Mouse (Mus musculus): ENCODE measurements around the gene Klk7. TPM values are rescaled to one million over a fixed set of nuclear protein-coding genes. Genes with fewer than 3 reads are reported as not detected.

The Klk7 gene
- polyA plus RNA-seq, 1 experiment from 2014 or later, result not detected

DNA sequence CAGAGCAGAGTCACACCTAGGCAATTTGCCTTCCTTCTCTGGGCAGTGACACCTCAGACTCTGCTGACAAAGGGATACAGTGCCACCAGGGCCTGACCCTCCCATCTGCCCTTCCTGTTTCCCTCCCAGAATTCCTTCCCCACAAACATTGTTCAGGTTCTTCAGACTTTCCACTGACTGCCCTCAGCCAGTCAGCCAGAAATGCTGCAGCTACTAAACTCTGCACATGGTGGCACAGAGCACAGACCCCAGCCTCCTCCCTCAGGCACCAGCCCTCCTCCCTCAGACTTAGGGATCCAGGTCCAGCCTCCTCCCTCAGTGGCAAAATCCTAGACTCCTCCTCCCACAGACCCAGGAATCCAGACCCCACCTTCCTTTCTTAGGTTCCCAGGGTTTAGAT, 5.7 kb downstream of the Klk7 start:
- no peak for ATAC-seq
- Histone ChIP-seq H3K9me3 (ENCODE audit: control insufficient read depth, low read length) (no peaks in the 10 kb centered on the region), H3K4me3 (replicated peaks; ENCODE audit: low read length) (no peak overlapping the region), H3K27ac (ENCODE audit: low read length) (no peak overlapping the region), H3K4me1 (replicated peaks; ENCODE audit: control insufficient read depth, insufficient read depth, low read length) (no peaks in the 10 kb centered on the region), H3K9ac (replicated peaks; ENCODE audit: low read depth, low read length) (no peak overlapping the region), H3K27me3 (replicated peaks; ENCODE audit: control insufficient read depth, insufficient read depth, low read length) (no peaks in the 10 kb centered on the region), H3K36me3 (ENCODE audit: control insufficient read depth, insufficient read depth) (no peaks in the 10 kb centered on the region), H3K4me2 (ENCODE audit: low read length) (no peak overlapping the region)

DNA sequence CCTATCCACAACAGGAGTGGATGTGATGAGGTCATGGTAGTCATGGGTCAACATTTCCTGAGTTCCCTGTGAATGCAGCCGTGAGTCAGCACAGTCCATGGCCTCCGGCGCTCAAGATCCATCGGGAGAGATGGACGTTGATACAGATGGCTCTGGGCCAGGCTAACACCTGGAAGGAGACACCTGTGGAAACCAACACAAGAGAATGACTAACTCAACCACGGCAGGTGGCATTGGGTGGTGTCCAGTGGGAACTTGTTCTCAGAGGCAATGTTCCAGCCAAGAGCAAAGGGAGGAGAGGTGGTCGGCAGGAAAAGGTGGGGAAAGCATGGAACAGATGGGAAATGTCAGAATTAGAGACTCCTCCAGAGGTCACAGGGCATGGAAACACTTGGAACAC, 10.5 kb downstream of the Klk7 start:
- Histone ChIP-seq H3K9ac (replicated peaks; ENCODE audit: low read depth, low read length) (no peak overlapping the region), H3K4me3 (replicated peaks; ENCODE audit: low read length) (no peak overlapping the region), H3K27ac (ENCODE audit: low read length) (no peak overlapping the region), H3K36me3 (ENCODE audit: control insufficient read depth, insufficient read depth) (no peaks in the 10 kb centered on the region), H3K4me1 (replicated peaks; ENCODE audit: control insufficient read depth, insufficient read depth, low read length) (no peaks in the 10 kb centered on the region), H3K9me3 (ENCODE audit: control insufficient read depth, low read length) (no peaks in the 10 kb centered on the region), H3K4me2 (ENCODE audit: low read length) (no peak overlapping the region), H3K27me3 (replicated peaks; ENCODE audit: control insufficient read depth, insufficient read depth, low read length) (no peaks in the 10 kb centered on the region)
- ATAC-seq, result no peak
- WGBS, result 94% methylated on average over 7 of the region's 7 CpGs

DNA sequence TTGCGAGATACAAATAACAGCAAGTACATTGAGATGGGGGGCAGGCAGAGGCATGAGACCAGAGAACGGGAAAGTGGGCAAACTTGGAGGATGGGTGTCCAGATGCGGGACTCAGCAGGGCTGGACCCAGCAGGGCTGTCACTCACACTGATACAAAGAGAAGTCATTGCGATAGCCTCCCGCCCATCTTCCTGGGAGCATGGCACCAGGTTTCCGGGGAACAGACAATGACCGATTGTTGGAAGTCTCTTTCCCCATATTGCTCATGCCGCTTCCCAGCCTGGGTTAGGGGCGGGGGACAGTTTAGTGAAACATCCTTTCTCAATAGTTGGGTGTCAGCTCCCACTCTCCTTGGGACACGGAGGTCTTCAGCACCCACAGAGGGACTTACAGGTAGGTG, 13.1 kb downstream of the Klk7 start, which contains the start of gene Klk6:
Gene Klk6, plus strand, starts transcription at position 301 of the 400 bp plus-strand sequence.
- Histone ChIP-seq H3K4me1 (replicated peaks; ENCODE audit: control insufficient read depth, insufficient read depth, low read length) (no peaks in the 10 kb centered on the region), H3K9me3 (ENCODE audit: control insufficient read depth, low read length) (no peaks in the 10 kb centered on the region), H3K4me3 (replicated peaks; ENCODE audit: low read length) (no peak within 1 kb of the TSS), H3K27me3 (replicated peaks; ENCODE audit: control insufficient read depth, insufficient read depth, low read length) (no peaks in the 10 kb centered on the region), H3K4me2 (ENCODE audit: low read length) (no peak within 1 kb of the TSS), H3K27ac (ENCODE audit: low read length) (no peak within 1 kb of the TSS), H3K36me3 (ENCODE audit: control insufficient read depth, insufficient read depth) (no peaks in the 10 kb centered on the region), H3K9ac (replicated peaks; ENCODE audit: low read depth, low read length) (no peak within 1 kb of the TSS)
- ATAC-seq, result no peak
- WGBS, result 82% methylated on average over 10 of the region's 10 CpGs

DNA sequence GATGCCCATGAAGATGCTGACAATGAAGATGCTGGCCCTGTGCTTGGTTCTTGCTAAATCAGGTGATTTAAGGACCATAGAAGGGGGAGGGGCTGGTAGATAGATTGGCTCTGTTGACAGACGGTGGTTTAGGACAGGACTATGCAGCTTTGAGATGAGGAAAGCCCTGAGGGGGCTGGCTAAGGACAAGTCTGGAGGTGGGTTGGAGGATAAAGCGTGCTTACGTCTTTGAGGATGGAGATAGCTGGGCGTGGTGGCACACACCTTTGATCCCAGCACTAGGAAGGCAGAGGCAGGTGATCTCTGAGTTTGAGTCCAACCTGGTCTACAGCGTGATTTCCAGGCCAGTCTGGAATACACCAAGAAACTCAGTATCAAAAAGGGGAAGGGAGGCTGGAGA, 15.0 kb downstream of the Klk7 start:
- Histone ChIP-seq H3K27ac (ENCODE audit: low read length) (no peak overlapping the region), H3K9ac (replicated peaks; ENCODE audit: low read depth, low read length) (no peak overlapping the region), H3K27me3 (replicated peaks; ENCODE audit: control insufficient read depth, insufficient read depth, low read length) (no peaks in the 10 kb centered on the region), H3K4me1 (replicated peaks; ENCODE audit: control insufficient read depth, insufficient read depth, low read length) (no peaks in the 10 kb centered on the region), H3K4me2 (ENCODE audit: low read length) (no peak overlapping the region), H3K9me3 (ENCODE audit: control insufficient read depth, low read length) (no peaks in the 10 kb centered on the region), H3K36me3 (ENCODE audit: control insufficient read depth, insufficient read depth) (no peaks in the 10 kb centered on the region), H3K4me3 (replicated peaks; ENCODE audit: low read length) (no peak overlapping the region)
- 90% methylated on average over 5 of the region's 5 CpGs for WGBS
- ATAC-seq, result no peak

DNA sequence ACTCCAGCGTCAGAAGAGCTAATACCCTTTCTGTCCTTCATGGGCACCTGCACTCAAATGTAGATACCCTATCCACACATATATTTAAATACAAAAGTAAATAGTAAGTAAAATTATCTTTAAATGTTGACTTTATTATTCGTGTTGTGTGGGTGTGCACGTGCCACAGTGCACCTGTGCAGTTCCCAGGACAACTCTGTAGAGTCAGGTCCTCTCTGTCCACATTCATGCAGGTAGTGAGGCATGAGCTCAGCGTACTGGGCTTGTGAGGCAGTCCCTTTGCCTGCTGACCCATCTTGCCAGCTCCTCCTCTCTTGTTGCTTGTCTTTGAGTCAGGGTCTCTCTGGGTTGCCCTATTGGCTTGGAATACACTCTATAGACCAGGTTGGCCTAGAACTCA, 16.6 kb downstream of the Klk7 start:
- Histone ChIP-seq H3K9me3 (ENCODE audit: control insufficient read depth, low read length) (no peaks in the 10 kb centered on the region), H3K4me1 (replicated peaks; ENCODE audit: control insufficient read depth, insufficient read depth, low read length) (no peaks in the 10 kb centered on the region), H3K9ac (replicated peaks; ENCODE audit: low read depth, low read length) (no peak overlapping the region), H3K27me3 (replicated peaks; ENCODE audit: control insufficient read depth, insufficient read depth, low read length) (no peaks in the 10 kb centered on the region), H3K4me3 (replicated peaks; ENCODE audit: low read length) (no peak overlapping the region), H3K36me3 (ENCODE audit: control insufficient read depth, insufficient read depth) (no peaks in the 10 kb centered on the region), H3K27ac (ENCODE audit: low read length) (no peak overlapping the region), H3K4me2 (ENCODE audit: low read length) (no peak overlapping the region)
- WGBS, result 85% methylated on average over 4 of the region's 4 CpGs
- no peak for ATAC-seq

DNA sequence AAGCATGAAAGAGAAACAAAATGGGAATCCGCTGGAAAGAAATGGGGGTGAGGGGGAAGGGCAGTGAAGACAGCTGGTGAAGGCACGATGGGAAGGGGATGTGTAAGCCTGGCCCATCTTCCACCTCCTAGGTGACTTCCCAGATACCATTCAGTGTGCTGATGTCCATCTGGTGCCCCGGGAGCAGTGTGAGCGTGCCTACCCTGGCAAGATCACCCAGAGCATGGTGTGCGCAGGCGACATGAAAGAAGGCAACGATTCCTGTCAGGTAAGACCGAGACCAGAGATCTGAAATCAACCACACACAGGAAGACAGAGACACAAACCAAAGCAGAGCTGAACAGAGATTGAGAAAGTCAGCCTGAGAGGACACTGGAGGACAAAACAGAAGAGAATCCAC, 17.9 kb downstream of the Klk7 start:
- WGBS, result 93% methylated on average over 8 of the region's 8 CpGs
- Histone ChIP-seq H3K27ac (ENCODE audit: low read length) (no peak overlapping the region), H3K4me3 (replicated peaks; ENCODE audit: low read length) (no peak overlapping the region), H3K36me3 (ENCODE audit: control insufficient read depth, insufficient read depth) (no peaks in the 10 kb centered on the region), H3K9ac (replicated peaks; ENCODE audit: low read depth, low read length) (no peak overlapping the region), H3K9me3 (ENCODE audit: control insufficient read depth, low read length) (no peaks in the 10 kb centered on the region), H3K27me3 (replicated peaks; ENCODE audit: control insufficient read depth, insufficient read depth, low read length) (no peaks in the 10 kb centered on the region), H3K4me2 (ENCODE audit: low read length) (no peak overlapping the region), H3K4me1 (replicated peaks; ENCODE audit: control insufficient read depth, insufficient read depth, low read length) (no peaks in the 10 kb centered on the region)
- no peak for ATAC-seq

DNA sequence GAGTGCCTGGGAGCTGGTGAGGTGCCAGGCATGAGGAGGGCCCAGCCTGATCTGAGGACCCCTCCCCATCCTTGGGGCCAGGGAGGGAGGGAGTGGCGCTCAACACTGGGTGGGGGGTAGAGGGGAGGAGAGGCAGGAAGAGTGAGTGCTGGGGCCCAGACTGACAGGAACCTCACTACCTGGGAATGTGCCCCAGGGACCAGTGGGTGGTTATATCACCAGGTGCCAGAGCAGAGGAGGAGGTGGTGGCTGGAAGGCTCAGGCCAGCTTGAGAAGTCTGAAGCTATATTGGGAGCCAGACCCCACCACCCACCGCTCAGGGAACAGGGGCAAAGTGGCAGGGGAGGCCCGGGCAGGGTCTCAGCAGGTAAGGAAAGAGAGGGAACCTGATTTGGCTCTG, 30.6 kb downstream of the Klk7 start, which contains the start of gene Klk5:
Gene Klk5, plus strand, starts transcription at position 271 of the 400 bp plus-strand sequence.
- no peak for ATAC-seq
- Histone ChIP-seq H3K27me3 (replicated peaks; ENCODE audit: control insufficient read depth, insufficient read depth, low read length) (no peaks in the 10 kb centered on the region), H3K4me3 (replicated peaks; ENCODE audit: low read length) (no peak within 1 kb of the TSS), H3K27ac (ENCODE audit: low read length) (no peak within 1 kb of the TSS), H3K4me2 (ENCODE audit: low read length) (no peak within 1 kb of the TSS), H3K9ac (replicated peaks; ENCODE audit: low read depth, low read length) (no peak within 1 kb of the TSS), H3K9me3 (ENCODE audit: control insufficient read depth, low read length) (no peaks in the 10 kb centered on the region), H3K36me3 (ENCODE audit: control insufficient read depth, insufficient read depth) (no peaks in the 10 kb centered on the region), H3K4me1 (replicated peaks; ENCODE audit: control insufficient read depth, insufficient read depth, low read length) (no peaks in the 10 kb centered on the region)
- 49% methylated on average over 3 of the region's 3 CpGs for WGBS

DNA sequence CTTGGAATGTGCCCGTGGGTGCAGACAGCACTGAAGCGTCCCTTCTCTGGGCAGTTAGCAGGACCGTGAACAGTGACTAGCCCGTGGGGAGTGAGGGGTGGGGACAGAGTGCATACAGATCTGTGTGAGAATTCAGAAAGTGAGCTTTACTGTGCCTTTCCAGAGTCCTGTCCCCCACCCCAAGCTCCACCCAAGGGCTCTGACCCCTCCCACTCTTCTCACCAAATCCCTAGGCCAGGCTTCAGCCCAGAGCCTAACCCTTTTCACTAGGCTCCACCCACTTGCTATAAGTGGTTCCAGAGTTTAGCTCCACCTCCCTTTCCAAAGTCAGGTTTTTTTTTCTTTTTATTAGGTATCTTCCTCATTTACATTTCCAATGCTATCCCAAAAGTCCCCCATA, 32.7 kb downstream of the Klk7 start:
- H3K27me3 ChIP-seq (replicated peaks; ENCODE audit: control insufficient read depth, insufficient read depth, low read length), result no peaks in the 10 kb centered on the region
- no peak overlapping the region for H3K27ac ChIP-seq (ENCODE audit: low read length)
- no peak overlapping the region for H3K4me2 ChIP-seq (ENCODE audit: low read length)
- no peak overlapping the region for H3K9ac ChIP-seq (replicated peaks; ENCODE audit: low read depth, low read length)
- H3K4me3 ChIP-seq (replicated peaks; ENCODE audit: low read length), result no peak overlapping the region
- ATAC-seq, result no peak
- no peaks in the 10 kb centered on the region for H3K9me3 ChIP-seq (ENCODE audit: control insufficient read depth, low read length)
- no peaks in the 10 kb centered on the region for H3K36me3 ChIP-seq (ENCODE audit: control insufficient read depth, insufficient read depth)
- H3K4me1 ChIP-seq (replicated peaks; ENCODE audit: control insufficient read depth, insufficient read depth, low read length), result no peaks in the 10 kb centered on the region
- 89% methylated on average over 4 of the region's 4 CpGs for WGBS

DNA sequence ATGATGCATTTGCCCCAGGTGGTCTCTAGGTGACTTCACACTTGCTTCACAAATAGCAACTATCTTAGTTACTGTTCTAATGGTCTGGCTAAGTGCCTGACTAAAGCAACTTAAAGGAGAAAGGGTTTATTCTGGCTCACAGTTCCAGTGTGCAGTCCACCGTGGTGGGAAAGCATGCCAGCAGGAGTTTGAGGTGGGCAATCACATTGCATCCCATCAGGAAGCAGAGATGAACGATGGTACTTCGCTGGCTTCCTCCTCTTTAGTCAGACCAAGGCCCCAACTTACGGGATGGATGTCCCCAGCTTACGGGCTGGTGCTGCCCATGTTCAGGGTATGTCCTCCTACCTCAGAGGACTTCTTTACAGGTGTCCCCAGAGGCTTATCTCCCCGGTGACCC, 40.5 kb downstream of the Klk7 start:
- no peak overlapping the region for H3K4me3 ChIP-seq (replicated peaks; ENCODE audit: low read length)
- H3K4me1 ChIP-seq (replicated peaks; ENCODE audit: control insufficient read depth, insufficient read depth, low read length), result no peaks in the 10 kb centered on the region
- no peak overlapping the region for H3K27ac ChIP-seq (ENCODE audit: low read length)
- no peak overlapping the region for H3K4me2 ChIP-seq (ENCODE audit: low read length)
- 88% methylated on average over 6 of the region's 6 CpGs for WGBS
- H3K27me3 ChIP-seq (replicated peaks; ENCODE audit: control insufficient read depth, insufficient read depth, low read length), result no peaks in the 10 kb centered on the region
- no peaks in the 10 kb centered on the region for H3K9me3 ChIP-seq (ENCODE audit: control insufficient read depth, low read length)
- no peak overlapping the region for H3K9ac ChIP-seq (replicated peaks; ENCODE audit: low read depth, low read length)
- ATAC-seq, result no peak
- no peaks in the 10 kb centered on the region for H3K36me3 ChIP-seq (ENCODE audit: control insufficient read depth, insufficient read depth)

DNA sequence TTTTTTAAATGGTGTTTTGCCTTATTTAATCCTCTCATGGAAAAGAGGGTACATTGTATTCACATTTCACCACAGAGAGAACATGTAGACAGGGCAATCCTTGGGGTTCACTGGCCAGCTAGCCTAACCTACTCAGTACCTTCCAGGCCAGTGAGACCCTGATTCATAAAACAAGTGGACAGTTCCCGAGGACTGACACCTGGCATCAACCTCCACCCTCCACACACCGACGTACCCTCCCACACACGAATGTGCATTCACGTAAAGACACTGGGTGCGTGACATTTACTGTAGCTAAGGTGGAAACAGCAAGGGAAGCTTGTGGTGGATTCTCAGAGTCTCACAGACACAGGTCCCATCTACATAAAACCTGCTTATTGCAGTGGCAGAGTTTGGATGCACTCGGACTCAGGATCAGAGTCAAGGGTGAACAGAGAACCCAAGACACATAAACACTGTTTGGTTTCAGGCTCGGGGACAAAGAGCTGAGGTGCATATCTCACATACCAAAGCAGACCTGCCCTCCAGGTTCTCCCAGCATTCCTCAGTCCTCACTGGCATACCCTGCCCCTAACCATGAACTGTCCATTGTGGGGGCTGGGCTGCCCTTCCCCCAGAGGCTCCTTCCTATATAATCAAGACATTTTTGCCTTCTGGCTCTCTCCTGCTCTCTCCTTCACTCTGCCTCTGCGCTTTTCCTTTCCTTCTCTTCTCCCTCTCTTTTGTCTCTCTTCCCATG, 43.7 kb downstream of the Klk7 start:
- ATAC-seq, result no peak
- Histone ChIP-seq H3K27ac (ENCODE audit: low read length) (no peak overlapping the region), H3K36me3 (ENCODE audit: control insufficient read depth, insufficient read depth) (no peaks in the 10 kb centered on the region), H3K4me1 (replicated peaks; ENCODE audit: control insufficient read depth, insufficient read depth, low read length) (no peaks in the 10 kb centered on the region), H3K9me3 (ENCODE audit: control insufficient read depth, low read length) (no peaks in the 10 kb centered on the region), H3K4me2 (ENCODE audit: low read length) (no peak overlapping the region), H3K9ac (replicated peaks; ENCODE audit: low read depth, low read length) (no peak overlapping the region), H3K4me3 (replicated peaks; ENCODE audit: low read length) (no peak overlapping the region), H3K27me3 (replicated peaks; ENCODE audit: control insufficient read depth, insufficient read depth, low read length) (no peaks in the 10 kb centered on the region)
- WGBS, result 82% methylated on average over 9 of the region's 9 CpGs

Measured in forebrain, embryonic 16.5 days (tissue).